Mouse (Mus musculus): ENCODE measurements at regions not wholly inside any gene's neighbourhood (a gene's known extent, or its start where the extent isn't known, plus 50 kb on each side); places are given as distances from the start of the nearest gene placed in this dataset.
"Not testable (repeated sequence)": the region's sequence is repeated elsewhere in the genome, so short reads cannot be mapped to it uniquely, and the experiment has no call there.

- WGBS, result 86% methylated on average over 5 of the region's 5 CpGs
Measured at GRCm38 (mm10) chr1:112486046-112486445, 621.3 kb upstream of the Dsel start.

GRCm38 (mm10) chr1:112456047-112456446 is 591.3 kb upstream of the Dsel start:
- no peaks in the 10 kb centered on the region for H3K9me3 ChIP-seq (ENCODE audit: low read length)
- H3K4me3 ChIP-seq (ENCODE audit: low read length), result no peak overlapping the region
- H3K36me3 ChIP-seq (ENCODE audit: insufficient read depth, low read length), result no peaks in the 10 kb centered on the region
- H3K27ac ChIP-seq (ENCODE audit: low read length), result no peak overlapping the region
- 39% methylated on average over 11 of the region's 11 CpGs for WGBS
- H3K4me1 ChIP-seq (ENCODE audit: insufficient read depth, low read length), result no peaks in the 10 kb centered on the region
- no peak overlapping the region for H3K9ac ChIP-seq (replicated peaks; ENCODE audit: low read length)
- peak; percentile 59; the same call in 1 of the 2 replicates for ATAC-seq (ENCODE audit: low FRiP score, low TSS enrichment)
- H3K4me2 ChIP-seq (replicated peaks; ENCODE audit: low read depth, low read length), result no peak overlapping the region
- no peaks in the 10 kb centered on the region for H3K27me3 ChIP-seq (ENCODE audit: insufficient read depth, low read length)

More at GRCm38 (mm10) chr1:112486046-112486445, 621.3 kb upstream of the Dsel start:
- H3K36me3 ChIP-seq (ENCODE audit: insufficient read depth, low read length); H3K27me3 ChIP-seq (ENCODE audit: insufficient read depth, low read length); H3K4me2 ChIP-seq (replicated peaks; ENCODE audit: low read depth, low read length); ATAC-seq (ENCODE audit: low FRiP score, low TSS enrichment); H3K9me3 ChIP-seq (ENCODE audit: low read length); H3K27ac ChIP-seq (ENCODE audit: low read length); H3K4me3 ChIP-seq (ENCODE audit: low read length); H3K9ac ChIP-seq (replicated peaks; ENCODE audit: low read length); H3K4me1 ChIP-seq (ENCODE audit: insufficient read depth, low read length): not testable (repeated sequence)

- Histone ChIP-seq H3K4me2 (replicated peaks; ENCODE audit: low read depth, low read length) (no peak overlapping the region), H3K4me3 (ENCODE audit: low read length) (no peak overlapping the region), H3K4me1 (ENCODE audit: insufficient read depth, low read length) (no peaks in the 10 kb centered on the region), H3K9ac (replicated peaks; ENCODE audit: low read length) (no peak overlapping the region), H3K36me3 (ENCODE audit: insufficient read depth, low read length) (no peaks in the 10 kb centered on the region), H3K27ac (ENCODE audit: low read length) (no peak overlapping the region), H3K9me3 (ENCODE audit: low read length) (no peaks in the 10 kb centered on the region), H3K27me3 (ENCODE audit: insufficient read depth, low read length) (no peaks in the 10 kb centered on the region)
- no peak for ATAC-seq (ENCODE audit: low FRiP score, low TSS enrichment)
Measured at GRCm38 (mm10) chr1:112452390-112452789, 587.7 kb upstream of the Dsel start.

- ATAC-seq (ENCODE audit: low FRiP score, low TSS enrichment), result no peak
- WGBS, result 20% methylated on average over 2 of the region's 2 CpGs
- H3K27me3 ChIP-seq (ENCODE audit: insufficient read depth, low read length), result no peaks in the 10 kb centered on the region
Measured at GRCm38 (mm10) chr1:112451622-112452021, 586.9 kb upstream of the Dsel start.

GRCm38 (mm10) chr1:112439109-112439508 is 574.4 kb upstream of the Dsel start:
- Histone ChIP-seq H3K36me3 (ENCODE audit: insufficient read depth, low read length) (no peaks in the 10 kb centered on the region), H3K9ac (replicated peaks; ENCODE audit: low read length) (no peak overlapping the region), H3K27me3 (ENCODE audit: insufficient read depth, low read length) (no peaks in the 10 kb centered on the region), H3K27ac (ENCODE audit: low read length) (no peak overlapping the region), H3K4me2 (replicated peaks; ENCODE audit: low read depth, low read length) (no peak overlapping the region), H3K9me3 (ENCODE audit: low read length) (no peaks in the 10 kb centered on the region), H3K4me1 (ENCODE audit: insufficient read depth, low read length) (no peaks in the 10 kb centered on the region), H3K4me3 (ENCODE audit: low read length) (no peak overlapping the region)
- WGBS, result 55% methylated on average over 2 of the region's 2 CpGs
- no peak for ATAC-seq (ENCODE audit: low FRiP score, low TSS enrichment)

More at GRCm38 (mm10) chr1:112451622-112452021, 586.9 kb upstream of the Dsel start:
- no peak overlapping the region for H3K4me3 ChIP-seq (ENCODE audit: low read length)
- no peaks in the 10 kb centered on the region for H3K4me1 ChIP-seq (ENCODE audit: insufficient read depth, low read length)
- H3K4me2 ChIP-seq (replicated peaks; ENCODE audit: low read depth, low read length), result no peak overlapping the region
- H3K9me3 ChIP-seq (ENCODE audit: low read length), result no peaks in the 10 kb centered on the region
- no peak overlapping the region for H3K27ac ChIP-seq (ENCODE audit: low read length)
- no peak overlapping the region for H3K9ac ChIP-seq (replicated peaks; ENCODE audit: low read length)
- no peaks in the 10 kb centered on the region for H3K36me3 ChIP-seq (ENCODE audit: insufficient read depth, low read length)

GRCm38 (mm10) chr1:112416350-112417083 is 551.8 kb upstream of the Dsel start:
- no peak overlapping the region for H3K9ac ChIP-seq (replicated peaks; ENCODE audit: low read length)
- no peak overlapping the region for H3K27ac ChIP-seq (ENCODE audit: low read length)
- peak overlapping the region; percentile 59 for H3K4me2 ChIP-seq (replicated peaks; ENCODE audit: low read depth, low read length)
- no peaks in the 10 kb centered on the region for H3K27me3 ChIP-seq (ENCODE audit: insufficient read depth, low read length)
- H3K4me3 ChIP-seq (ENCODE audit: low read length), result peak overlapping the region; percentile 33
- 3% methylated on average over 37 of the region's 37 CpGs for WGBS
- H3K4me1 ChIP-seq (ENCODE audit: insufficient read depth, low read length), result no peaks in the 10 kb centered on the region
- H3K9me3 ChIP-seq (ENCODE audit: low read length), result no peaks in the 10 kb centered on the region
- H3K36me3 ChIP-seq (ENCODE audit: insufficient read depth, low read length), result no peaks in the 10 kb centered on the region
- peak; percentile 88 for ATAC-seq (ENCODE audit: low FRiP score, low TSS enrichment)

GRCm38 (mm10) chr1:112388807-112389206 is 524.1 kb upstream of the Dsel start:
- H3K4me3 ChIP-seq (ENCODE audit: low read length), result no peak overlapping the region
- 33% methylated on average over 3 of the region's 3 CpGs for WGBS
- no peak for ATAC-seq (ENCODE audit: low FRiP score, low TSS enrichment)

GRCm38 (mm10) chr1:112384015-112384414 is 519.3 kb upstream of the Dsel start:
- Histone ChIP-seq H3K4me3 (ENCODE audit: low read length) (no peak overlapping the region), H3K27me3 (ENCODE audit: insufficient read depth, low read length) (no peaks in the 10 kb centered on the region), H3K27ac (ENCODE audit: low read length) (no peak overlapping the region), H3K9ac (replicated peaks; ENCODE audit: low read length) (no peak overlapping the region), H3K9me3 (ENCODE audit: low read length) (no peaks in the 10 kb centered on the region), H3K36me3 (ENCODE audit: insufficient read depth, low read length) (no peaks in the 10 kb centered on the region), H3K4me2 (replicated peaks; ENCODE audit: low read depth, low read length) (no peak overlapping the region), H3K4me1 (ENCODE audit: insufficient read depth, low read length) (no peaks in the 10 kb centered on the region)
- ATAC-seq (ENCODE audit: low FRiP score, low TSS enrichment), result no peak
- 85% methylated on average over 1 of the region's 1 CpGs for WGBS

More at GRCm38 (mm10) chr1:112388807-112389206, 524.1 kb upstream of the Dsel start:
- no peaks in the 10 kb centered on the region for H3K27me3 ChIP-seq (ENCODE audit: insufficient read depth, low read length)
- H3K36me3 ChIP-seq (ENCODE audit: insufficient read depth, low read length), result no peaks in the 10 kb centered on the region
- H3K27ac ChIP-seq (ENCODE audit: low read length), result no peak overlapping the region
- H3K9ac ChIP-seq (replicated peaks; ENCODE audit: low read length), result no peak overlapping the region
- no peak overlapping the region for H3K4me2 ChIP-seq (replicated peaks; ENCODE audit: low read depth, low read length)
- no peaks in the 10 kb centered on the region for H3K9me3 ChIP-seq (ENCODE audit: low read length)
- no peaks in the 10 kb centered on the region for H3K4me1 ChIP-seq (ENCODE audit: insufficient read depth, low read length)

GRCm38 (mm10) chr1:112379651-112380264 is 515.0 kb upstream of the Dsel start:
- no peak overlapping the region for H3K27ac ChIP-seq (ENCODE audit: low read length)
- WGBS, result 18% methylated on average over 2 of the region's 2 CpGs
- H3K4me1 ChIP-seq (ENCODE audit: insufficient read depth, low read length), result no peaks in the 10 kb centered on the region
- H3K4me3 ChIP-seq (ENCODE audit: low read length), result no peak overlapping the region
- H3K4me2 ChIP-seq (replicated peaks; ENCODE audit: low read depth, low read length), result no peak overlapping the region
- no peaks in the 10 kb centered on the region for H3K27me3 ChIP-seq (ENCODE audit: insufficient read depth, low read length)
- H3K9me3 ChIP-seq (ENCODE audit: low read length), result no peaks in the 10 kb centered on the region
- ATAC-seq (ENCODE audit: low FRiP score, low TSS enrichment), result peak; percentile 79
- no peak overlapping the region for H3K9ac ChIP-seq (replicated peaks; ENCODE audit: low read length)
- no peaks in the 10 kb centered on the region for H3K36me3 ChIP-seq (ENCODE audit: insufficient read depth, low read length)

GRCm38 (mm10) chr1:112378660-112379059 is 513.9 kb upstream of the Dsel start:
- Histone ChIP-seq H3K4me2 (replicated peaks; ENCODE audit: low read depth, low read length) (no peak overlapping the region), H3K9ac (replicated peaks; ENCODE audit: low read length) (no peak overlapping the region), H3K9me3 (ENCODE audit: low read length) (no peaks in the 10 kb centered on the region), H3K4me1 (ENCODE audit: insufficient read depth, low read length) (no peaks in the 10 kb centered on the region), H3K36me3 (ENCODE audit: insufficient read depth, low read length) (no peaks in the 10 kb centered on the region), H3K4me3 (ENCODE audit: low read length) (no peak overlapping the region), H3K27me3 (ENCODE audit: insufficient read depth, low read length) (no peaks in the 10 kb centered on the region), H3K27ac (ENCODE audit: low read length) (no peak overlapping the region)
- 4% methylated on average over 2 of the region's 2 CpGs for WGBS
- peak; percentile 73; the same call in 1 of the 2 replicates for ATAC-seq (ENCODE audit: low FRiP score, low TSS enrichment)
